Mouse (Mus musculus): Measurements from ENCODE around the gene Acadm.

Gene Acadm

DNA sequence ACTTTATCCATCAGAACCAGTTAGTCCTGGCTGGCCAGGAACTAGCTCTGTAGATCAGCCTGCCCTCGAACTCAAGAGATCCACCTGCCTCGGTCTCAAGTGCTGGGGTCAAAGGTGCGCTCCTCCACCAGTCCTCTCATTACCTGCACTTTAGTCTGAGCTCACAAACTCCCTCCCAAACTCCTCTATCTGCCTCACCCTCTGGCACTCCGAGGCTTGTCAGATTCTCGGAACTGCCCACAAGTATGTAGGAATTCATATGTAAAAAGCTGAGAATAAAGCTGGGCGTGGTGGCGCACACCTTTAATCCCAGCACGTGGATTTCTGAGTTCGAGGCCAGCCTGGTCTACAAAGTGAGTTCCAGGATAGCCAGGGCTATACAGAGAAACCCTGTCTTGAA lies 3.9 kb downstream of the Acadm start:
- DNase-seq: no peak

DNA sequence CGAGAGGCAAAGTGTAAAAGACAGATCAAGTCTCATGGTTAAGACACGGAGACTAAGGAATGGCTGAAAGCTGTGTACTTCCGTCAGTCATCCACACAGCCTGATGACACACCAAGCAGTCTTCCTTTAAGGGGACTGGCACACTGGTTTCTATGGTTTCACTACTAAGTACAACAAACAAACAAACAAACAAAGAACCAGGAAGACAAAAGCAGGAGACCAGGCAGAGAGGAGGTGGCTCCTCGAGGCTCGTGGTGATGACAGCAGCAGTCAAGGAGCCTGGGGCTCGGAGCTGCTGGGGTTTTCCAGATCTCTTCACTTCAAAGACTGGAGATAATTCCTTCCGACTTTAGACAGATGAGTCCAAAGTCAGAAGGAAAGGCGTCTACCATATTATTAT lies 4.4 kb downstream of the Acadm start:
- no peak for DNase-seq

DNA sequence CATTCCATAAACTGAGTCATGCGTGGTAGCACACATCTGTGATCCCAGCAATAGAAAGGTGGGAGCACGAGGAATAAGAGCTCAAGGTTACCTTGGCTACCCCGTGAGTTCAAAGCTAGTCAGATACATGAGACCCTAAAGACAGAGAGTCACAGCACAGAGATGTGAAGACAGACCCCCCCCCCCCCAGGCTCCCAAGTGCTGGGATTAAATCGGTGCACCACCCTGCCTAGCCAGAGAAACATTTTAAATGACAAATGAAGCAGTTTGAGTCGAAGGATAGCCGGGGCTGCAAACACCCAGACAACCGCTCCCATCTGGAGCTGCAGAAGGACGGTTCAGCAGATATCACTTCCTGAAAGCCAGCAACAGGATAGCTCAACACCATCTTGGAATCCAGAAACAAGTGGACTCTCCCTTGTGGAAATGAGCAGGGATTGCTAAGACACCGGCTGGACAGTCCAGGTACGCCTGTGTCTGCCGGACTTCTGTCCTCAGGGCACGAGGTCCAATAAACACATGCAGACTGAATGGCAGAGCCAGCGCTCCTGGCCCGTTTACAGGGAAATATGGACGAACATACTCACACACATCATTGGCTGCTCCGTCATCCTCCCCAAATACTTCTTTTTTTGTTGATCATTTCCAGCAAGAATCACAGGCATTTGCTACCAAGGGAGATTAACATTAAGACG lies 7.2 kb downstream of the Acadm start:
- no peak for DNase-seq

DNA sequence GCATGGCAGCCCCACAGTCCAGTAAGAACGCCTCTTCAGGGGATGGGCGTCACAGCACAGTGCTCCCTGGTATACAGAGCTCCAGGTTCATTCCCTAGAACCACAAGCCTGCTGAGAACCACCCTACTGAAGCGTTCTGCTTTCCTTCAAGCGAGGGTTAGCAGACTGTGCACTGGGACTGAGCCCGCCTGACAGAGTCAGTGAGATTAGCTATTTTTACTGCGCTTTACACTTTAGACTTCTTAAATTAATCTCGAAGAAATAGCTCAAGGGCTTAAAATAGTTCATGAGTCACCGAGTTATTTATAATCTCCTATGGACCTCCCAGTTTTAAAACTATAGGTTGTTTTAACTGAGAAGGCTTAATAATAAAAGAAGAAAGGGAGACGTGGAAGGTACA lies 8.6 kb downstream of the Acadm start:
- DNase-seq: no peak

DNA sequence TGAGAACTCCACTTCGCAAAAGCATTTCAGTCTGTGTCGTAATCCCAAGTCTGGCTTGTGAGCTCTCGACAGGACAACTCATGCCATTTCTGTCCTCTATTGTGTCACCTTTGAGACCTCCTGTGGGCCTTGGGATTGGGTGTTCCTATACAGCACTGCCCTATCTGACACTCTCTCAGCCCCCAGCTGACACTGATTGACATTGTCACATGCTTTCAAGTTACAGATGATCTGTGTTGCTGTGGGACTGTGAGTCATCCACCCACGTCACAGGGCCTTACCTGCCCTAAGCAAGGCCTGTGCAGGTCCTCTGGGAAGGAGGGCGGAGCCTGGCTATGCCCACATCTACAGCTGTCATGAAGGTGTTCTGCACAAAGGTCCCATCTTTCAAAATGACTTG lies 12.0 kb downstream of the Acadm start:
- no peak for DNase-seq

DNA sequence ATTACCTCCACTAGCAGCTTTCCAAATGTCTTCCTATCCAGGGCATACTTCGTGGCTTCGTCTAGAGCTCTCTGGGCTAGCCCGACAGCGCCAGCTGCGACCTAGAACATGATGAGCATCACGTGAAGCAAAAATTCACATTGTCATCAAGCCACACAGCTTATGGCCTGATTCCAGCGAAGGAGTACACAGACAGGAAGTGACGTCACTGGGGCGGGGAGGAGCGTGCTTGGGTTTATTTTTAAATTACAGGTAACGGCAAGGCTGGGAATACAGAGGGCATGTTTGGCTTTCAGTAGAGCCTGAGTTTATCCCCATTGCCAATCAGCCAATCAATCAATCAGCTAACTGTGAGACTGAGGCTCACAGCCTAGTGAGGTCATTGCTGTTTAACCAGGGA lies 14.9 kb downstream of the Acadm start:
- DNase-seq: no peak

DNA sequence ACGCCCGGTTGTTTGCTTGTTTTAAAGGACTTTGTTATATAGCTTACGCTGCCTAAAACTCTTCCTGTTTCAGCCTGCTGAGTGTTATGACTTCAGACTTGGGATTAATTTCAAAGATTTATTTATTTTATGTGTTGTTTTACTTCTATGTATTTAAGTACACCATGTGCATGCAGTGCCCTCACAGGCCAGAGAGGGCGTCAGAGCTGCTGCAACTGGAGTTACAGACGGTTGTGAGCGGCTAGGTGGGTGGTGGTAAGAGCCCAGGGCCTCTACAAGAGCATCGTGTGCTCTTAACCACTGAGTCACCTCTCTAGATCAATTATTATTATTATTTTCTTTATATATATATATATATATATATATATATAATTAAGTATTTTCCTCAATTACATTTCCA lies 18.1 kb downstream of the Acadm start:
- no peak for DNase-seq

DNA sequence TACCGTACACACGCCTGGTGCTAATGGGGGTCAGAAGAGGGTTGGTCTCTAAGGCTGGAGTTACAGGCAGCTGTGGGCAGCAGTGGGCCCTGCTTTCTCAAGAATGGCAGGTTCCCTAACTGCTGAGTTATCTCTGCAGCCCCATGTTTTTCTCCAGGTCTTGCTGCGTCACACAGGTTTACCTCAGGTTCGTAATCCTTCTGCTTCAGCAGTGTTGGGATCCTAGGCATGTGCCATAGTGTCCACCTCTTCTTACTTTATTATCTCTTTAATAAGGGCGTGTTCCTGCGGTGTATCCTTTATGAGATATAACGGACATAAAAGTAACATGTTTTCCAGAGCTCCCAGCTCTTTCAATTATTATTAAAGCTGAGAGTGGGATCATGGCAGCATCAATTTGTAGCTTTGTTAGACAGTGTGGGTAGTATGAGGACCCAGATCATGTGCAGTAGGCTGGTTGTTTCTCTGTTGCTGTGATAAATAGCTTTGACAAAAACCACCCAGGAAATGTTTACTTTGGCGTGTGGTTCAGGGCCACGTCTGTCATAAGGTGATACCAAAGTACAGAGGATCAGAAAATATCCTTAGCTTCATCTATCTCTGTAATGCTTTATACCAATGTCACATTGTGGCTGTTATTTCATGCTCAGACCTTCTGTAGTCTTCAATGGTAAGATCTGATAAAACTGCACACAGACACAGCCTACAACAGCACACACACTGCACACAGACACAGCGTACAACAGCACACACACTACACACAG lies 23.1 kb downstream of the Acadm start:
- DNase-seq: no peak

DNA sequence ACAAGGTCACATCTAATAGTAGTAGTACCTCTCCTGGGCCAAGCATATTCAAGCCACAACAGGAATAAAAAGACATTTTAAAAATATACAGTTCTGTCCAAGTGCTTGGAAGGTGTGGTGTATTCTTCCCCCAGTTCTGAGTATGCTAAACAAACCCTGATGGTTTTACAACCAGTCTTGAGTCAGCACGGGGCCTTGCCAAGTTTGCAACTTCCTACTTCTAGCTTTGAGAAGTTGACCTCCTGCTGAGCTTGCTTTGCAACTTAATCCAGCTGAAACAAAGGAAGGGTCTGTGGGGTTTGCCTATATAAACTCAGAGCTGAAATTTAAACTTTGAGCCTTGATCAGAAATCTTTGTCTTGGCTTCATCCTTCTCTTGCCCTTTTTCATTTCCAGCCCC lies 27.2 kb downstream of the Acadm start:
- DNase-seq: no peak

DNA sequence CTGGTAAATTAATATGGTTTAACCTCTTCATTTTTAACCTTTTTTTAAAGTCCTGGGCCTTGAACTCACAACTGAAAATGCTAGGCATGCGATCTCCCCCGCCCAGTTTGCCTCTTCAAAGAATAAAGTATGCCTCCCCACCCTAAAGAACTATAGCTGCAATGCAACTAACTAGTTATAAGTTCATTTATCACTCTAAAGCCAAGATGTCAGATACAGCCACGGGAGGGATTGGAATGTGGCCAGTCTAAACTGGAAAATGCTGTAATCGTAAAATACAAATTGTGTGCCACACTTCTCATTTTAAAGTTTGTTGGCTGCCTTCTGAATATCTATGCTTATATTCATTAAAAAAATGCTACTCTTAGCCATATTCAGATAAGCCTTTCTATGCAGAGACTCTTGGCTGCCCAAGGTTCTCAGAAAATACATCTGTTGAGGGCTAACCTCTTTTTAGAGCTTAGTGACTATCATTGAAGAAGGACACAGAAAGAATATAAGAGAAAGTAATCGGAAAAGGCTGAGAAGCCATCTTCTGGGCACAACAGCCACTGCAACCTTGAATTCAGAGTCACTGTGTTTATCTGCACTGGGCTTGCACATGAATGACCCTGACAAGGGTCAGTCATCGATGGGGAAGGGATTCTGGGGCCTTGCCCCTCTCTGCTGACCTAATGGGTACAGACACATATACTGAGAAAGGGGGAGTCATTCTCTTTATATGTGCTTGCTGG lies 30.8 kb downstream of the Acadm start:
- no peak for DNase-seq

DNA sequence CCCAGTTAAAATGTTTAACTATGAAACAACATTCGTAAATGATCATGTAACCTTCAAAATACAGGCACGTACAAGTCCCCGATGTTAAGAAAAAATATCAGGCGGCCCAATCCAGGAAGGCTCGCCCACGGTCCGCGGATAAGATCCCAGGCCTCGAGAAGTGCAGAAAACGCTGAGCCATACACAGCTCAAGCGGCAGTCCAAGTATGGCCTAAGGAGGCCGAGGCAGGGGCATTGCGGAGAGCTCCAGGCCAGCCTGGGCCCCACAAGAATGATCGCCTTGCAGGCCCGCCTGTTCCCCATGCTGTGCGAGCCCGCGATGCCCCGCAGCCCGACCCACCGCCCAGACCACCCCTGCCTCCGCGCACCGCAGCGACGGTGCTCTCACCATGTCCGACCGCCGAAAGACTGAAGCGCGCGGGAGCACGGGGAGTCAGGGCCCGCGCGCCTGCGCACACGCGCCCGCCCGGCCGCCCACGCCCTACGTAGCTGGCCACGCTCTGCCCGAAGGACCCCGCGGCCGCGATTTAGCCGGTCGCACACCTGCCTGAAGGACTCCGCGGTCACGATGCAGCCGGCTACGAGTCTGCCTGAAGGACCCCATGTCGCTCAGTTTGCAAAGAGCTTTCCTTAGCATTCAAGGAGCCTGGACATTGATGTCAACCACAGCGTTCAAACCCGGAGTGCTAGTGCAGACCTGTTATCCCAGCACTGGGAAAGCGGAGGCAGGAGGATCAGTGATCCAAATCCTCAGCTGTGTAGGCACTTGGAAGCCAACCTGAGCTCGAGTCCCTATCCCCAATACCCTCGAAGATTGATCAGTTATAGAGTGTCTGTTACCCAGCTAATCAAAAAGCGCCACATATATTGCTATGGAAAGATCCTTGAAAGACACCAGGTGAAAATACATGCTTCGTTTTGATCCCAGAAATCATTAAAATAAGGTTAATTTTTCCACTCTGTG lies 31.6 kb downstream of the Acadm start, which contains the start of gene Rabggtb:
Gene Rabggtb, minus strand, starts transcription at position 464 of the 964 bp plus-strand sequence.
- peak; percentile 95 for DNase-seq

DNA sequence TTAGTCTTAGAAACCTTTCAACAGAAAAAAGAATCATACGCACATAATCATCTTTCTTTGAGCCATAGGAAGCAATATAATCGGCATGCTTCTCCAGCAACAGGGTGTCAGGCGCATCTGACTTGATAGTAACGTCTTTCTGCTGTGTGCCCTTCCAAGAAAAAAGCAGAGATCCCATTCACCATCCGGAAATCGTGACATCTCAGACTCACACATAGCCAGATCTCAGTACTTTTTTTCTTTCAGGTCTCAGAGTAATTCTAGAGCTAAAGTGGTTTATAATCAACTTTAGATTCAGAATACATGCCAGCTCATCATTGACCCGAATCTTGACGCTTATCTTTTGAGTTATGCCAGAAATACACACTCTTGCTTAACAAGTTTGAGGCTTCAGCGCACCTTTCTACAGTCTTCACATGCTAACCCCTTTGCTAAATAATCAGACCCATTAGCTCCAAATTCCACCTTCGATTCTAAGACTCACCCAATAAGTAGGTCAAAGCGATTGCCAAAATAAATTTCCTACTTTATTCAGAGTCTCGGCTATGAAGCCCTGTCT lies 32.5 kb downstream of the Acadm start:
- DNase-seq: no peak

DNA sequence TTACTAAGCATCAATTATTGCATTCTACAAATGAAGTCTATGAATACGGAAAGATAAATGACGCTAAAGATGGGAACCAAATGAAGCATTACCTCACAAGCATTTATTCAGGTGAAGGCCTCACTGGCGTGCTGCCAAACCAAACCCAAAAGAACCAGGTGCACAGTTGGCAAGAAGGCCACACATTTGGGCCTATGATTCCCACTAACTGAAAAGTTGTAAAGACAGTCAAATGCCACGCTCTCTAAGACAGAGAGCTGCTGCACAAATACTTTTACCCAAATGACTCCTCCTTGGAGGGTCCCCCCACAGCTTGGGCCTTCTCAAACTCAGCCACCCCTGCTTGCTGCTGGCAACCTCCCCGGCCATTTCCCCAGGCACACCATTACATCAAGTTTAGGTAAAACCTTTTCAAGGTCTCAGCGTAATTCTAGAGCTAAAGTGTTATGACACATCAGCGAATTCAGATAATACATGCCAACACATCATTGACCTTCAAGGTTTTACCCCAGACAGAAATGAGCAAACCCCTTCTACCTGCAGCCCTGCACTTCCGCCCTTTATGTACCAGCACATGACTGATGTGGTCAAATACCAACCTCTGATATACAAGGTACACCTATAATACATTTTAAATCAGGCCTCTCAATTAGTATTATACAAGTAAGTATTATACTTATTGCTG lies 33.1 kb downstream of the Acadm start:
- no peak for DNase-seq

DNA sequence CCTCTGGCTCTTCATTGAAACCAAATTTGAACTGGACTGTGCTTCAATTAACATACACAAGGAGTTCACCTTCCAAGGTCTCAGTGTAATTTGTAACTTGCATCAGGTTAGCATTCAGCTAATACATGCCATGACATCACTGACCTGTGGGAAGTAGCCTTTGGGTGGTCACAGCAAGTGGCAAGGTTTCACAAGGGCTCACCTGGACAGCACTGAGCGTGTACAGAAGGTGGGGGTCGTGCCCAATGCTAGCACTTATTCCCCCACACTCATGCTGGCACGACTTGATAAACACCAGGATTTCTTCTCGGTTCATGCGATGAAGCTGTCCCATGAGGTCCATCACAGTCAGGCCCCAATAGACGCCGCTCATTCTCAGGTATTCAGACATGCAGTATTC lies 33.9 kb downstream of the Acadm start:
- no peak for DNase-seq

DNA sequence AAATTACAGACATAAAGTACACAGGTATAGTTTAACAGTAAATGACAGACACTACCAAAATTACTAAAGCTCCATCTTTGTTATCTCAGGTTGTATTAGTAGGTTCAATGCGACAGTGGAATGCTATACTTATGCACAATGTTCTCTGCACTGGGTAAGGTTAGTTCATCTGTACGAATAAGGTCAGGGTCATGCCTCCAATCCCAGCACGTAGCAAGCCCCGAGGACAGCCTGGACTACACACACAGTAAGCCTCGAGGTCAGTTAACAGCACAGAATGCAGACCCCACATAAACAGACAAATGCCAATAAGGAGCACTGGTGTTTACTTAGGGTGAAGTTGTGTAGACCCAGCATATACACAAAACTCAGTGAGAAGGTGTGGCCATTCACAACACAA lies 35.5 kb downstream of the Acadm start:
- no peak for DNase-seq

DNA sequence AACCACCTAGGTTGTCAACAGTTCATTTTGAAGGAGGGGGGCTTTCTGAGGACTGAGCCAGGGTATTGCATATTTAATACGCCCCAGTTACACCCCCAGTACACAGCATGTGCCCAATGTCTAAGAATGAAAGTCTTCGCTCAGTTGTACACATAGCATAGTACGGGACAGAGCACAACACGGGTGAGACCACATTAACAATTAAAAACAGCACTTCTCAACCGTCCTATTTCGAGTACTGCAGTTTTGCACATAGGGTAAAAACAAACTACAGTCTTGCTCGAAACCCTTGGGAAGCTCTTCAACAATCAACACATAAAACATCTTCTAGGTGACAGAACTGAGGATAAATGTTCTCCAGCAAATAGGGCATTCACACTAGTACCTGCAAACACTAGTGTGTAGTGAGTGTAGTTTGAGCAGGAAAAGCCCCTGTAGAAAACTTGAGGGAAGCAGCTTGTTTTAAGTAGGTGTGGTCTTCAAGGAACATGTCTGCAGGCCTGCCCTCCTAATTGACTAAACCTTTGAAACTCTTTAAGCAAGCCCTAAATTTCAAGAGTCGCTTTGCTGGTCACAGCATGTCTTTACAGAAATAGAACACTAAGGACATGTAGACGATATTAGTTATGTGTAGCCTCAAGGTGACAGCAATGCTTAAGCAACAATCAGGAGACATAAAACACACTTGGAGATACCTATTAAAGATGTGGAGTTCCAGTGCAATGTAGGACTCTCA lies 38.1 kb downstream of the Acadm start, which contains the start of gene Msh4:
Gene Msh4, minus strand, starts transcription at position 3 of the 736 bp plus-strand sequence.
- no peak for DNase-seq

DNA sequence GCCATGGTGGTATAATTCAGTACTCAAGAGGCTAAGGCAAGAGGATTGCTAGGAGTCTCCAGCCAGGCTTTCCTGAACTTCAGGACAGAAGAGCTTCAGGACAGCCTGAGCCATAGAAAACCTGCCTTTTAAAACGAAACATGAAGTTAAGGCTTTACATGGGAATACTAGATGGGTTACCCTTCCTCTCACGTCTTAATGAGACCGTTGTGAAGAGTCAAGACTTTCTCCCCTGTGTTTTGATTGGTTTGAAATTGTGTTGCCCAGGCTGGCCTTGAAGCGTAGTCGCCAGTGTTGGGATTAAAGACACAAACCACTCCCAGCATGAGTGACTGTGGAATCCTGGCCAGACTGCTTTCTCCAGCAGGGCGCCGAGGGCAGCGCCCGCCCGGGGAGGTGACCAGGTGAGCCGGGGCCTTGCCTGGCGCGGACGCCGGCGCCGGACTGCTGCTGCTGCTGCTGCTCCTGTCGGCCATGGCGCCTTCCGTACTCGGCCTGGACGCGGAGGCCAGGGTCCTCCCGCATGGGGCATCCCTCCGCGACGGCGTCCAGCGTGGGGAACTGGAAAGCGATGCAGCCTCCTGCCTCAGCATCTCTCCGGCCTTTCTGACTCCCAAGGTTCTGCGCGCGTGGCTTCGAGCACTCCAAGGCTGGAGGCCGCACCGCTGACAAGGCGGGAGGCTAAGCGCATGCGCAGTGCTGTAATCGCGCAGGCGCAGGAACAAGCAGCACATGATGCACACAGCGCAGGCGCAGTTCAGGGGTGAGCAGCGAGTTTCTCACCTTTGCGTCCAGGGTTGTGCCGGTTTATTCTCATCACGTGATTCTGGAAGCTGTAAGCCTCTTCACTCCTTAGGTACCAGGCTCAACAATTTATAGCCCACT lies 38.9 kb downstream of the Acadm start:
- no peak for DNase-seq

DNA sequence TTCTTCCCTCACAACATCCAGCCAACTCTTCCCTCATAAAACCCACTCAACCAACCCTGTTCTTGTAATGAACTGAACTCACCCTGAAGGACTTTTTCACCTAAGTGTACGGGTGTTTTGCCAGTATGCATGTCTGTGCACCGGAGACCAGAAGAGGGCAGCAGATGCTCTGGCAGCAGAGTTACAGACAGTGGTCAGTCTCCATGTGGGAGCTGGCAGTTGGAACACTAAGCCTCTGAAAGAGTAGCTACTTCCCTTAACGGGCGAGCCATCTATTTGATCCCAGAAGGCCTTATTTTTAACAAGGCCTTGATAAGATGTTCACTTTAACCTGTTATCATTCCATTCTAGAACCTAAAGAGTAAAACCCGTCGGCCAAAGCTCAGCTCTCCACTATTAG lies 39.8 kb downstream of the Acadm start:
- peak; percentile 42 for DNase-seq

DNA sequence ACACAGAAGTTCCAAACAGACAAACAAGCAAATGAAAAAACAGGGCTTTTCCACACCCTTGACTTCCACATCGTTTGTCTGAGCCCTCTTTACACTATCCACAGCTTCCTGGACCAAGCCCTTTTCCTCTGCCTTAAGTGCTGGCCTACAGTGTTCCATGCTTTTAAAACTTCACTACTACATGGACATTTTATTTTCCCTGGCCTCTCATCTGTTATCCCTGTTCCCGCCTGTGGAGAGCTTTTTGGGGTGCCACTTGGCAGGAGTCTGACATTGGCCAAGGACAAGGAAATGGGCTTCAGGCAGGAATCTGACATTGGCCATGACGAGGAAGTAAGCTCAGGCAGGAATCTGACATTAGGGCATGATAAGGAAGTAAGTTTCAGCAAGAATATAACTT lies 41.8 kb downstream of the Acadm start:
- DNase-seq: no peak

DNA sequence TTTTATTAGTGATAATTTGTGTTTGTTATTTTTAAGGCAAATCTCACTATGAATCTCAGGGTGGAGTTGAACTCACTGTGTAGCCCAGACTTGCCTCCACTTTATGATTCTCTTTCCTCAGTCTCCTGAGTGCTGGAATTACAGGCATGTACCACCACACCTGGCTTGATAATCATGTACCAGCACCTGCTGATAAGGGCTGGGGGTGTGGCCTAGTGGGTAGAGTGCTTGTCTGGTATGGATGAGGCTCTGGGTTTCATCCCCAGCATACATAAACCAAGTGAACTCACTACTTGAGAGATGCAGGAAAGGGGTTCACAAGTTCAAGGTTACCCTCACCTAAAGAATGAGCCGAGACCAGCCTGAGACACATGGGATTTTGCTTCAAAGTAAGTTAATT lies 42.5 kb downstream of the Acadm start:
- no peak for DNase-seq

All from thymus, postnatal 25 days (tissue).